Mouse (Mus musculus) hindbrain, postnatal 0 days (tissue): ENCODE measurements around the gene R3hdml. TPM values are rescaled to one million over a fixed set of nuclear protein-coding genes. Genes with fewer than 3 reads are reported as not detected.

ENCODE experiments used
- ATAC-seq: fragments of 200-750 bp; cut with Nextera tagmentation; 2 replicates; pipeline ENCODE4 v1.8.0; 2017; ENCODE audit warnings: mild to moderate bottlenecking, moderate TSS enrichment, moderate library complexity
- DNase-seq: peaks from one replicate; pipeline ENCODE4 v3.0.0-alpha.2; 2015; ENCODE audit warnings: low spot score
- H3K27ac ChIP-seq: fragments of 300-500 bp; sonication (generic); 2 replicates; pipeline ENCODE4 v1.5.1; 2014; ENCODE audit warnings: mild to moderate bottlenecking
- H3K27me3 ChIP-seq: fragments of 300-500 bp; sonication (generic); 2 replicates; pipeline ENCODE4 v1.6.1; 2014; ENCODE audit warnings: low read length, mixed read lengths; ENCODE audit not compliant: insufficient read depth
- H3K36me3 ChIP-seq: fragments of 300-500 bp; sonication (generic); 2 replicates; pipeline ENCODE4 v1.6.1; 2014; ENCODE audit warnings: low read length, mixed read lengths; ENCODE audit not compliant: insufficient read depth
- H3K4me1 ChIP-seq: fragments of 300-500 bp; sonication (generic); 2 replicates; pipeline ENCODE4 v1.6.1; 2014; ENCODE audit warnings: antibody characterized with exemption, low read length, mixed read lengths; ENCODE audit not compliant: insufficient read depth
- H3K4me2 ChIP-seq: fragments of 300-500 bp; sonication (generic); 2 replicates; pipeline ENCODE4 v1.6.1; 2014; ENCODE audit warnings: low read depth, mild to moderate bottlenecking, low read length, moderate library complexity, mixed read lengths
- H3K4me3 ChIP-seq: fragments of 300-500 bp; sonication (generic); 2 replicates; pipeline ENCODE4 v1.5.1; 2014; ENCODE audit warnings: low read length
- H3K9ac ChIP-seq: fragments of 300-500 bp; sonication (generic); replicated peaks from 2 replicates; pipeline ENCODE4 v1.6.1; 2014; ENCODE audit warnings: mild to moderate bottlenecking, low read length, moderate library complexity, mixed read lengths
- H3K9me3 ChIP-seq: fragments of 300-500 bp; sonication (generic); 2 replicates; pipeline ENCODE4 v1.6.1; 2016; ENCODE audit warnings: low read length, mixed read lengths
- CTCF ChIP-seq: IDR thresholded peaks from 2 replicates; pipeline ENCODE4 v1.5.1; 2016; ENCODE audit warnings: antibody characterized with exemption, control low read depth, low read depth
- WGBS: fragments of 180-500 bp; shearing (Covaris S2); extraction: QIAGEN DNeasy Blood & Tissue Kit; methylation state at CpG from one replicate; pipeline ENCODE4 v1.1.7; 2014; 5-methylcytosine and 5-hydroxymethylcytosine counted together
- polyA plus RNA-seq: library from polyadenylated mRNA; unstranded; fragments of >200 nt; fragmentation: Nextera tagmentation; extraction: Ambion mirVana; gene quantifications from 2 replicates; pipeline ENCODE4 v1.2.1, GENCODE M21; 2015
- total RNA-seq: library from RNA; depleted of rRNA; stranded (reverse); fragments of >200 nt; gene quantifications from 2 replicates; pipeline ENCODE4 v1.2.3, GENCODE M21; 2014

Gene R3hdml
- total and polyA plus RNA-seq, 2 experiments from 2014 or later = 0.73 to 1.0 TPM

GRCm38 (mm10) chr2:163489725-163490291 lies 2.3 kb upstream of the R3hdml start:
- Histone ChIP-seq H3K4me1 (0 out of 2 replicates have a peak, but pooled peaks cover 3% of the 10 kb centered on the region), H3K9ac (no peak overlapping the region), H3K27ac (no peak overlapping the region), H3K4me2 (no peak overlapping the region), H3K9me3 (no peaks in the 10 kb centered on the region), H3K27me3 (no peaks in the 10 kb centered on the region), H3K4me3 (no peak overlapping the region), H3K36me3 (no peaks in the 10 kb centered on the region)
- WGBS = 42% methylated on average over 5 of the region's 5 CpGs
- TF ChIP-seq CTCF = no peak
- DNase-seq (no peak), ATAC-seq (no peak)

- no peak for TF ChIP-seq CTCF
- Histone ChIP-seq H3K27me3 (no peaks in the 10 kb centered on the region), H3K9me3 (no peaks in the 10 kb centered on the region), H3K36me3 (no peaks in the 10 kb centered on the region), H3K9ac (no peak overlapping the region), H3K4me3 (no peak overlapping the region), H3K27ac (no peak overlapping the region), H3K4me2 (no peak overlapping the region), H3K4me1 (0 out of 2 replicates have a peak, but pooled peaks cover 3% of the 10 kb centered on the region)
- no peak for ATAC-seq
- DNase-seq = no peak
- 91% methylated on average over 17 of the region's 17 CpGs for WGBS
Measured at GRCm38 (mm10) chr2:163490656-163491055, 1.5 kb upstream of the R3hdml start.

- no peaks in the 10 kb centered on the region for H3K36me3 ChIP-seq
- no peak for TF ChIP-seq CTCF
- H3K27me3 ChIP-seq = no peaks in the 10 kb centered on the region
- peak; percentile 57 for DNase-seq
- H3K4me1 ChIP-seq = 0 out of 2 replicates have a peak, but pooled peaks cover 3% of the 10 kb centered on the region
- no peak overlapping the region for H3K4me2 ChIP-seq
- no peak overlapping the region for H3K4me3 ChIP-seq
- WGBS = 45% methylated on average over 7 of the region's 7 CpGs
- no peak overlapping the region for H3K27ac ChIP-seq
- no peaks in the 10 kb centered on the region for H3K9me3 ChIP-seq
- ATAC-seq = peak; percentile 64
- H3K9ac ChIP-seq = no peak overlapping the region
Measured at GRCm38 (mm10) chr2:163491351-163491750, 767 bp upstream of the R3hdml start.

GRCm38 (mm10) chr2:163493031-163493430 lies 913 bp downstream of the R3hdml start:
- H3K36me3 ChIP-seq = no peaks in the 10 kb centered on the region
- no peak overlapping the region for H3K4me3 ChIP-seq
- H3K4me1 ChIP-seq = 0 out of 2 replicates have a peak, but pooled peaks cover 3% of the 10 kb centered on the region
- no peak overlapping the region for H3K9ac ChIP-seq
- no peak overlapping the region for H3K4me2 ChIP-seq
- DNase-seq (no peak), ATAC-seq (no peak)
- TF ChIP-seq CTCF = no peak
- H3K27ac ChIP-seq = no peak overlapping the region
- no peaks in the 10 kb centered on the region for H3K9me3 ChIP-seq
- no peaks in the 10 kb centered on the region for H3K27me3 ChIP-seq
- WGBS = 16% methylated on average over 5 of the region's 5 CpGs

GRCm38 (mm10) chr2:163493976-163494375 lies 1.9 kb downstream of the R3hdml start:
- Histone ChIP-seq H3K36me3 (no peaks in the 10 kb centered on the region), H3K9me3 (no peaks in the 10 kb centered on the region), H3K27ac (no peak overlapping the region), H3K27me3 (no peaks in the 10 kb centered on the region), H3K4me2 (no peak overlapping the region), H3K4me1 (0 out of 2 replicates have a peak, but pooled peaks cover 3% of the 10 kb centered on the region), H3K4me3 (no peak overlapping the region), H3K9ac (no peak overlapping the region)
- ATAC-seq = peak; percentile 46; the same call in 1 of the 2 replicates
- WGBS = 48% methylated on average over 5 of the region's 5 CpGs
- no peak for TF ChIP-seq CTCF
- peak; percentile 50 for DNase-seq

GRCm38 (mm10) chr2:163494456-163494855 lies 2.3 kb downstream of the R3hdml start:
- 0 out of 2 replicates have a peak, but pooled peaks cover 3% of the 10 kb centered on the region for H3K4me1 ChIP-seq
- no peak overlapping the region for H3K4me2 ChIP-seq
- H3K9ac ChIP-seq = no peak overlapping the region
- DNase-seq (no peak), ATAC-seq (no peak)
- no peaks in the 10 kb centered on the region for H3K27me3 ChIP-seq
- no peaks in the 10 kb centered on the region for H3K9me3 ChIP-seq
- 47% methylated on average over 6 of the region's 6 CpGs for WGBS
- no peak for TF ChIP-seq CTCF
- no peak overlapping the region for H3K4me3 ChIP-seq
- no peaks in the 10 kb centered on the region for H3K36me3 ChIP-seq
- no peak overlapping the region for H3K27ac ChIP-seq

GRCm38 (mm10) chr2:163502219-163502618 lies 10.1 kb downstream of the R3hdml start:
- no peaks in the 10 kb centered on the region for H3K4me1 ChIP-seq
- WGBS = 46% methylated on average over 2 of the region's 2 CpGs
- no peaks in the 10 kb centered on the region for H3K36me3 ChIP-seq
- no peak for TF ChIP-seq CTCF
- no peak overlapping the region for H3K4me2 ChIP-seq
- no peak overlapping the region for H3K9ac ChIP-seq
- no peak overlapping the region for H3K4me3 ChIP-seq
- no peaks in the 10 kb centered on the region for H3K27me3 ChIP-seq
- ATAC-seq (no peak), DNase-seq (peak; percentile 37)
- no peak overlapping the region for H3K27ac ChIP-seq
- no peaks in the 10 kb centered on the region for H3K9me3 ChIP-seq
